Mouse (Mus musculus) neural tube, embryonic 12.5 days (tissue): Measurements from ENCODE around the gene Tpm4. TPM values are rescaled to one million over a fixed set of nuclear protein-coding genes. Genes with fewer than 3 reads are reported as not detected.

Experiments used
- ATAC-seq: fragments of 200-750 bp; cut with Nextera tagmentation; 2 replicates; pipeline ENCODE4 v1.8.0; 2017; ENCODE audit warnings: low read depth, mild to moderate bottlenecking, moderate TSS enrichment, moderate library complexity; ENCODE audit not compliant: low FRiP score
- H3K27ac ChIP-seq: fragments of 300-500 bp; sonication (generic); 2 replicates; pipeline ENCODE4 v1.5.1; 2016
- H3K27me3 ChIP-seq: fragments of 300-500 bp; sonication (generic); replicated peaks from 2 replicates; pipeline ENCODE4 v1.6.1; 2016; ENCODE audit warnings: mild to moderate bottlenecking
- H3K36me3 ChIP-seq: fragments of 300-500 bp; sonication (generic); 2 replicates; pipeline ENCODE4 v1.6.1; 2016; ENCODE audit warnings: mild to moderate bottlenecking
- H3K4me1 ChIP-seq: fragments of 300-500 bp; sonication (generic); 2 replicates; pipeline ENCODE4 v1.6.1; 2016
- H3K4me2 ChIP-seq: fragments of 300-500 bp; sonication (generic); replicated peaks from 2 replicates; pipeline ENCODE4 v1.6.1; 2016; ENCODE audit warnings: mild to moderate bottlenecking
- H3K4me3 ChIP-seq: fragments of 300-500 bp; sonication (generic); 2 replicates; pipeline ENCODE4 v1.5.1; 2016
- H3K9ac ChIP-seq: fragments of 300-500 bp; sonication (generic); 2 replicates; pipeline ENCODE4 v1.6.1; 2016; ENCODE audit warnings: mild to moderate bottlenecking
- H3K9me3 ChIP-seq: fragments of 300-500 bp; sonication (generic); 2 replicates; pipeline ENCODE4 v1.6.1; 2016; ENCODE audit warnings: mild to moderate bottlenecking
- WGBS: fragments of 180-500 bp; shearing (Covaris S2); methylation state at CpG from one replicate; pipeline ENCODE4 v1.1.7; 2016; 5-methylcytosine and 5-hydroxymethylcytosine counted together
- polyA plus RNA-seq: library from polyadenylated mRNA; unstranded; fragments of >200 nt; fragmentation: Nextera tagmentation; extraction: Ambion mirVana; gene quantifications from 2 replicates; pipeline ENCODE4 v1.2.1, GENCODE M21; 2016

Tpm4 gene
- polyA plus RNA-seq, 1 experiment from 2014 or later: 417 TPM

- Histone ChIP-seq H3K4me3 (no peak overlapping the region), H3K4me2 (no peak overlapping the region), H3K9me3 (no peaks in the 10 kb centered on the region), H3K27ac (no peak overlapping the region), H3K27me3 (no peaks in the 10 kb centered on the region), H3K4me1 (no peaks in the 10 kb centered on the region), H3K9ac (no peak overlapping the region), H3K36me3 (peaks cover 85% of the 10 kb centered on the region)
- WGBS: 90% methylated on average over 3 of the region's 3 CpGs
- no peak for ATAC-seq
Measured at GRCm38 (mm10) chr8:72145511-72145910, 10.7 kb downstream of the Tpm4 start.

GRCm38 (mm10) chr8:72146056-72146455 is 11.3 kb downstream of the Tpm4 start:
- Histone ChIP-seq H3K9ac (no peak overlapping the region), H3K4me3 (no peak overlapping the region), H3K9me3 (no peaks in the 10 kb centered on the region), H3K27ac (no peak overlapping the region), H3K4me2 (no peak overlapping the region), H3K36me3 (peaks cover 83% of the 10 kb centered on the region), H3K27me3 (no peaks in the 10 kb centered on the region), H3K4me1 (no peaks in the 10 kb centered on the region)
- WGBS: 89% methylated on average over 1 of the region's 1 CpGs
- ATAC-seq: no peak

- no peaks in the 10 kb centered on the region for H3K27me3 ChIP-seq
- H3K4me1 ChIP-seq: no peaks in the 10 kb centered on the region
- 94% methylated on average over 3 of the region's 3 CpGs for WGBS
- no peak overlapping the region for H3K27ac ChIP-seq
- H3K4me2 ChIP-seq: no peak overlapping the region
- peaks cover 84% of the 10 kb centered on the region for H3K36me3 ChIP-seq
- no peak for ATAC-seq
- H3K4me3 ChIP-seq: no peak overlapping the region
- no peaks in the 10 kb centered on the region for H3K9me3 ChIP-seq
- no peak overlapping the region for H3K9ac ChIP-seq
Measured at GRCm38 (mm10) chr8:72146556-72146955, 11.8 kb downstream of the Tpm4 start.

GRCm38 (mm10) chr8:72147266-72147665 is 12.5 kb downstream of the Tpm4 start:
- H3K9me3 ChIP-seq: no peaks in the 10 kb centered on the region
- peaks cover 86% of the 10 kb centered on the region for H3K36me3 ChIP-seq
- H3K9ac ChIP-seq: no peak overlapping the region
- no peak overlapping the region for H3K4me3 ChIP-seq
- WGBS: 86% methylated on average over 2 of the region's 2 CpGs
- H3K4me2 ChIP-seq: no peak overlapping the region
- no peak for ATAC-seq
- no peaks in the 10 kb centered on the region for H3K4me1 ChIP-seq
- no peak overlapping the region for H3K27ac ChIP-seq
- H3K27me3 ChIP-seq: no peaks in the 10 kb centered on the region

- peaks cover 81% of the 10 kb centered on the region for H3K36me3 ChIP-seq
- ATAC-seq: no peak
- WGBS: 85% methylated on average over 1 of the region's 1 CpGs
Measured at GRCm38 (mm10) chr8:72149056-72149455, 14.3 kb downstream of the Tpm4 start.

GRCm38 (mm10) chr8:72151418-72152078 is 16.8 kb downstream of the Tpm4 start:
- no peak overlapping the region for H3K4me2 ChIP-seq
- 90% methylated on average over 3 of the region's 3 CpGs for WGBS
- H3K27ac ChIP-seq: no peak overlapping the region
- H3K9ac ChIP-seq: no peak overlapping the region
- H3K36me3 ChIP-seq: peaks cover 61% of the 10 kb centered on the region
- ATAC-seq: no peak
- no peak overlapping the region for H3K4me3 ChIP-seq
- no peaks in the 10 kb centered on the region for H3K27me3 ChIP-seq
- no peaks in the 10 kb centered on the region for H3K4me1 ChIP-seq
- no peaks in the 10 kb centered on the region for H3K9me3 ChIP-seq

More at GRCm38 (mm10) chr8:72149056-72149455, 14.3 kb downstream of the Tpm4 start:
- Histone ChIP-seq H3K27me3 (no peaks in the 10 kb centered on the region), H3K9me3 (no peaks in the 10 kb centered on the region), H3K4me3 (no peak overlapping the region), H3K9ac (no peak overlapping the region), H3K4me1 (no peaks in the 10 kb centered on the region), H3K4me2 (no peak overlapping the region), H3K27ac (no peak overlapping the region)

GRCm38 (mm10) chr8:72153382-72153781 is 18.6 kb downstream of the Tpm4 start:
- H3K4me2 ChIP-seq: no peak overlapping the region
- H3K9ac ChIP-seq: no peak overlapping the region
- no peaks in the 10 kb centered on the region for H3K27me3 ChIP-seq
- H3K36me3 ChIP-seq: peaks cover 44% of the 10 kb centered on the region
- H3K4me3 ChIP-seq: no peak overlapping the region
- no peak overlapping the region for H3K27ac ChIP-seq
- no peaks in the 10 kb centered on the region for H3K9me3 ChIP-seq
- no peak for ATAC-seq
- no peaks in the 10 kb centered on the region for H3K4me1 ChIP-seq

GRCm38 (mm10) chr8:72158096-72158495 is 23.3 kb downstream of the Tpm4 start:
- WGBS: 89% methylated on average over 2 of the region's 2 CpGs
- Histone ChIP-seq H3K4me3 (no peak overlapping the region), H3K9ac (no peak overlapping the region), H3K27ac (no peak overlapping the region), H3K27me3 (no peaks in the 10 kb centered on the region), H3K4me2 (no peak overlapping the region), H3K4me1 (peaks cover 12% of the 10 kb centered on the region), H3K9me3 (no peaks in the 10 kb centered on the region), H3K36me3 (peaks cover 4% of the 10 kb centered on the region; the same call in 1 of the 2 replicates)
- ATAC-seq: no peak

GRCm38 (mm10) chr8:72158726-72159125 is 24.0 kb downstream of the Tpm4 start:
- peaks cover 3% of the 10 kb centered on the region; the same call in 1 of the 2 replicates for H3K36me3 ChIP-seq
- ATAC-seq: no peak
- H3K4me3 ChIP-seq: no peak overlapping the region
- H3K9me3 ChIP-seq: no peaks in the 10 kb centered on the region
- H3K4me2 ChIP-seq: no peak overlapping the region
- H3K9ac ChIP-seq: no peak overlapping the region
- H3K27me3 ChIP-seq: no peaks in the 10 kb centered on the region
- peaks cover 12% of the 10 kb centered on the region for H3K4me1 ChIP-seq
- WGBS: 89% methylated on average over 3 of the region's 3 CpGs
- no peak overlapping the region for H3K27ac ChIP-seq

- Histone ChIP-seq H3K27ac (no peak overlapping the region), H3K4me2 (peak overlapping the region; percentile 82), H3K4me3 (peak overlapping the region; percentile 32; the same call in 1 of the 2 replicates), H3K27me3 (no peaks in the 10 kb centered on the region), H3K9ac (no peak overlapping the region), H3K36me3 (peaks cover 5% of the 10 kb centered on the region), H3K4me1 (peaks cover 12% of the 10 kb centered on the region), H3K9me3 (no peaks in the 10 kb centered on the region)
- 74% methylated on average over 3 of the region's 3 CpGs for WGBS
- ATAC-seq: no peak
Measured at GRCm38 (mm10) chr8:72160007-72160406, 25.2 kb downstream of the Tpm4 start.

- Histone ChIP-seq H3K27ac (peak within 1 kb of the TSS; percentile 43; the same call in 1 of the 2 replicates), H3K9ac (peak within 1 kb of the TSS; percentile 93), H3K27me3 (no peaks in the 10 kb centered on the region), H3K9me3 (no peaks in the 10 kb centered on the region), H3K4me1 (peaks cover 12% of the 10 kb centered on the region), H3K36me3 (peaks cover 5% of the 10 kb centered on the region), H3K4me2 (peak within 1 kb of the TSS; percentile 82), H3K4me3 (peak within 1 kb of the TSS; percentile 90)
- peak; percentile 99 for ATAC-seq
- under 1% methylated on average over 82 of the region's 82 CpGs for WGBS
Measured at GRCm38 (mm10) chr8:72160707-72161697, 26.2 kb downstream of the Tpm4 start, which contains the start of gene Rab8a. Gene Rab8a, plus strand, starts transcription at chr8:72161200.

GRCm38 (mm10) chr8:72162821-72163220 is 28.0 kb downstream of the Tpm4 start:
- Histone ChIP-seq H3K4me2 (0 out of 2 replicates have a peak overlapping the region, but pooled peaks have one; percentile 82), H3K27ac (no peak overlapping the region), H3K4me3 (no peak overlapping the region), H3K9ac (no peak overlapping the region), H3K27me3 (no peaks in the 10 kb centered on the region), H3K4me1 (peaks cover 12% of the 10 kb centered on the region), H3K36me3 (peaks cover 12% of the 10 kb centered on the region), H3K9me3 (no peaks in the 10 kb centered on the region)
- ATAC-seq: no peak
